Mouse (Mus musculus): ENCODE measurements around the gene Slc6a13. TPM values are rescaled to one million over a fixed set of nuclear protein-coding genes. Genes with fewer than 3 reads are reported as not detected.

The Slc6a13 gene
- 0.51 and 33.1 TPM in 2 replicates for polyA plus RNA-seq (2014; fragmentation: Nextera tagmentation; extraction: Ambion mirVana)

GRCm38 (mm10) chr6:121299954-121300353, at the start of gene Slc6a13:
TSS of gene Slc6a13 (plus strand) at chr6:121300227.
- Histone ChIP-seq H3K9ac (replicated peaks; ENCODE audit: low read length) (no peak within 1 kb of the TSS), H3K9me3 (ENCODE audit: control insufficient read depth, low read length) (no peaks in the 10 kb centered on the region), H3K4me1 (ENCODE audit: control insufficient read depth, insufficient read depth, low read length) (0 out of 2 replicates have a peak, but pooled peaks cover 2% of the 10 kb centered on the region), H3K4me3 (replicated peaks; ENCODE audit: low read depth, low read length) (no peak within 1 kb of the TSS), H3K4me2 (ENCODE audit: low read length) (no peak within 1 kb of the TSS), H3K36me3 (ENCODE audit: control insufficient read depth, insufficient read depth, low read length) (no peaks in the 10 kb centered on the region), H3K27ac (replicated peaks; ENCODE audit: low read depth, low read length) (no peak within 1 kb of the TSS), H3K27me3 (ENCODE audit: control insufficient read depth, insufficient read depth, low read length) (no peaks in the 10 kb centered on the region)
- ATAC-seq (ENCODE audit: low FRiP score, low TSS enrichment): no peak
- DNase-seq: peak; percentile 32
- 3% methylated on average over 11 of the region's 11 CpGs for WGBS

- 68% methylated on average over 1 of the region's 1 CpGs for WGBS
- no peaks in the 10 kb centered on the region for H3K9me3 ChIP-seq (ENCODE audit: control insufficient read depth, low read length)
- no peaks in the 10 kb centered on the region for H3K27me3 ChIP-seq (ENCODE audit: control insufficient read depth, insufficient read depth, low read length)
- ATAC-seq (ENCODE audit: low FRiP score, low TSS enrichment) (no peak), DNase-seq (no peak)
- H3K27ac ChIP-seq (replicated peaks; ENCODE audit: low read depth, low read length): no peak overlapping the region
- no peak overlapping the region for H3K4me2 ChIP-seq (ENCODE audit: low read length)
- no peak overlapping the region for H3K4me3 ChIP-seq (replicated peaks; ENCODE audit: low read depth, low read length)
- 0 out of 2 replicates have a peak, but pooled peaks cover 5% of the 10 kb centered on the region for H3K4me1 ChIP-seq (ENCODE audit: control insufficient read depth, insufficient read depth, low read length)
- no peaks in the 10 kb centered on the region for H3K36me3 ChIP-seq (ENCODE audit: control insufficient read depth, insufficient read depth, low read length)
- no peak overlapping the region for H3K9ac ChIP-seq (replicated peaks; ENCODE audit: low read length)
These were observed 49.6 kb upstream of the Slc6a13 start for GRCm38 (mm10) chr6:121250406-121250805.

- H3K4me3 ChIP-seq (replicated peaks; ENCODE audit: low read depth, low read length): no peak overlapping the region
- DNase-seq (no peak), ATAC-seq (ENCODE audit: low FRiP score, low TSS enrichment) (no peak)
- H3K27me3 ChIP-seq (ENCODE audit: control insufficient read depth, insufficient read depth, low read length): no peaks in the 10 kb centered on the region
- no peaks in the 10 kb centered on the region for H3K36me3 ChIP-seq (ENCODE audit: control insufficient read depth, insufficient read depth, low read length)
- H3K9ac ChIP-seq (replicated peaks; ENCODE audit: low read length): no peak overlapping the region
- no peaks in the 10 kb centered on the region for H3K9me3 ChIP-seq (ENCODE audit: control insufficient read depth, low read length)
- H3K4me2 ChIP-seq (ENCODE audit: low read length): no peak overlapping the region
- H3K27ac ChIP-seq (replicated peaks; ENCODE audit: low read depth, low read length): no peak overlapping the region
- no peaks in the 10 kb centered on the region for H3K4me1 ChIP-seq (ENCODE audit: control insufficient read depth, insufficient read depth, low read length)
- 76% methylated on average over 5 of the region's 5 CpGs for WGBS
These were observed 48.8 kb upstream of the Slc6a13 start for GRCm38 (mm10) chr6:121251256-121251655.

GRCm38 (mm10) chr6:121260548-121260947, 39.5 kb upstream of the Slc6a13 start:
- H3K4me2 ChIP-seq (ENCODE audit: low read length): no peak overlapping the region
- no peaks in the 10 kb centered on the region for H3K27me3 ChIP-seq (ENCODE audit: control insufficient read depth, insufficient read depth, low read length)
- H3K4me1 ChIP-seq (ENCODE audit: control insufficient read depth, insufficient read depth, low read length): no peaks in the 10 kb centered on the region
- 34% methylated on average over 9 of the region's 9 CpGs for WGBS
- DNase-seq (peak; percentile 87), ATAC-seq (ENCODE audit: low FRiP score, low TSS enrichment) (no peak)
- no peak overlapping the region for H3K27ac ChIP-seq (replicated peaks; ENCODE audit: low read depth, low read length)
- H3K4me3 ChIP-seq (replicated peaks; ENCODE audit: low read depth, low read length): no peak overlapping the region
- H3K9me3 ChIP-seq (ENCODE audit: control insufficient read depth, low read length): no peaks in the 10 kb centered on the region
- H3K9ac ChIP-seq (replicated peaks; ENCODE audit: low read length): no peak overlapping the region
- H3K36me3 ChIP-seq (ENCODE audit: control insufficient read depth, insufficient read depth, low read length): no peaks in the 10 kb centered on the region

GRCm38 (mm10) chr6:121261233-121261632, 38.8 kb upstream of the Slc6a13 start:
- Histone ChIP-seq H3K27me3 (ENCODE audit: control insufficient read depth, insufficient read depth, low read length) (no peaks in the 10 kb centered on the region), H3K9ac (replicated peaks; ENCODE audit: low read length) (no peak overlapping the region), H3K9me3 (ENCODE audit: control insufficient read depth, low read length) (0 out of 2 replicates have a peak, but pooled peaks cover 5% of the 10 kb centered on the region), H3K4me3 (replicated peaks; ENCODE audit: low read depth, low read length) (no peak overlapping the region), H3K36me3 (ENCODE audit: control insufficient read depth, insufficient read depth, low read length) (no peaks in the 10 kb centered on the region), H3K4me2 (ENCODE audit: low read length) (no peak overlapping the region), H3K27ac (replicated peaks; ENCODE audit: low read depth, low read length) (no peak overlapping the region), H3K4me1 (ENCODE audit: control insufficient read depth, insufficient read depth, low read length) (no peaks in the 10 kb centered on the region)
- DNase-seq (no peak), ATAC-seq (ENCODE audit: low FRiP score, low TSS enrichment) (no peak)
- 84% methylated on average over 8 of the region's 8 CpGs for WGBS

GRCm38 (mm10) chr6:121262004-121262403, 38.0 kb upstream of the Slc6a13 start:
- no peaks in the 10 kb centered on the region for H3K4me1 ChIP-seq (ENCODE audit: control insufficient read depth, insufficient read depth, low read length)
- H3K36me3 ChIP-seq (ENCODE audit: control insufficient read depth, insufficient read depth, low read length): no peaks in the 10 kb centered on the region
- WGBS: 93% methylated on average over 10 of the region's 10 CpGs
- H3K9ac ChIP-seq (replicated peaks; ENCODE audit: low read length): no peak overlapping the region
- no peak for ATAC-seq (ENCODE audit: low FRiP score, low TSS enrichment)
- no peak for DNase-seq
- H3K4me2 ChIP-seq (ENCODE audit: low read length): no peak overlapping the region
- 0 out of 2 replicates have a peak, but pooled peaks cover 5% of the 10 kb centered on the region for H3K9me3 ChIP-seq (ENCODE audit: control insufficient read depth, low read length)
- no peak overlapping the region for H3K27ac ChIP-seq (replicated peaks; ENCODE audit: low read depth, low read length)
- H3K4me3 ChIP-seq (replicated peaks; ENCODE audit: low read depth, low read length): no peak overlapping the region
- no peaks in the 10 kb centered on the region for H3K27me3 ChIP-seq (ENCODE audit: control insufficient read depth, insufficient read depth, low read length)

GRCm38 (mm10) chr6:121262496-121262895, 37.5 kb upstream of the Slc6a13 start:
- H3K9me3 ChIP-seq (ENCODE audit: control insufficient read depth, low read length): 0 out of 2 replicates have a peak, but pooled peaks cover 5% of the 10 kb centered on the region
- H3K27ac ChIP-seq (replicated peaks; ENCODE audit: low read depth, low read length): no peak overlapping the region
- H3K9ac ChIP-seq (replicated peaks; ENCODE audit: low read length): no peak overlapping the region
- no peak for DNase-seq
- no peaks in the 10 kb centered on the region for H3K4me1 ChIP-seq (ENCODE audit: control insufficient read depth, insufficient read depth, low read length)
- no peak for ATAC-seq (ENCODE audit: low FRiP score, low TSS enrichment)
- 91% methylated on average over 11 of the region's 11 CpGs for WGBS
- no peaks in the 10 kb centered on the region for H3K36me3 ChIP-seq (ENCODE audit: control insufficient read depth, insufficient read depth, low read length)
- H3K27me3 ChIP-seq (ENCODE audit: control insufficient read depth, insufficient read depth, low read length): no peaks in the 10 kb centered on the region
- no peak overlapping the region for H3K4me2 ChIP-seq (ENCODE audit: low read length)
- no peak overlapping the region for H3K4me3 ChIP-seq (replicated peaks; ENCODE audit: low read depth, low read length)

GRCm38 (mm10) chr6:121270156-121270555, 29.9 kb upstream of the Slc6a13 start:
- H3K27ac ChIP-seq (replicated peaks; ENCODE audit: low read depth, low read length): no peak overlapping the region
- no peak overlapping the region for H3K9ac ChIP-seq (replicated peaks; ENCODE audit: low read length)
- ATAC-seq (ENCODE audit: low FRiP score, low TSS enrichment): no peak
- 80% methylated on average over 6 of the region's 6 CpGs for WGBS
- no peak overlapping the region for H3K4me3 ChIP-seq (replicated peaks; ENCODE audit: low read depth, low read length)
- H3K36me3 ChIP-seq (ENCODE audit: control insufficient read depth, insufficient read depth, low read length): no peaks in the 10 kb centered on the region
- 0 out of 2 replicates have a peak, but pooled peaks cover 5% of the 10 kb centered on the region for H3K9me3 ChIP-seq (ENCODE audit: control insufficient read depth, low read length)
- H3K4me1 ChIP-seq (ENCODE audit: control insufficient read depth, insufficient read depth, low read length): no peaks in the 10 kb centered on the region
- no peaks in the 10 kb centered on the region for H3K27me3 ChIP-seq (ENCODE audit: control insufficient read depth, insufficient read depth, low read length)
- DNase-seq: no peak
- no peak overlapping the region for H3K4me2 ChIP-seq (ENCODE audit: low read length)

GRCm38 (mm10) chr6:121271707-121272074, 28.3 kb upstream of the Slc6a13 start:
- no peak overlapping the region for H3K4me3 ChIP-seq (replicated peaks; ENCODE audit: low read depth, low read length)
- H3K4me2 ChIP-seq (ENCODE audit: low read length): peak overlapping the region; percentile 57
- H3K36me3 ChIP-seq (ENCODE audit: control insufficient read depth, insufficient read depth, low read length): no peaks in the 10 kb centered on the region
- no peaks in the 10 kb centered on the region for H3K9me3 ChIP-seq (ENCODE audit: control insufficient read depth, low read length)
- no peak overlapping the region for H3K27ac ChIP-seq (replicated peaks; ENCODE audit: low read depth, low read length)
- DNase-seq (no peak), ATAC-seq (ENCODE audit: low FRiP score, low TSS enrichment) (peak; percentile 31; the same call in 1 of the 2 replicates)
- H3K27me3 ChIP-seq (ENCODE audit: control insufficient read depth, insufficient read depth, low read length): no peaks in the 10 kb centered on the region
- no peaks in the 10 kb centered on the region for H3K4me1 ChIP-seq (ENCODE audit: control insufficient read depth, insufficient read depth, low read length)
- WGBS: 16% methylated on average over 4 of the region's 4 CpGs
- no peak overlapping the region for H3K9ac ChIP-seq (replicated peaks; ENCODE audit: low read length)
